Mouse (Mus musculus): ENCODE measurements around the gene Atp6v1fnb.

DNA sequence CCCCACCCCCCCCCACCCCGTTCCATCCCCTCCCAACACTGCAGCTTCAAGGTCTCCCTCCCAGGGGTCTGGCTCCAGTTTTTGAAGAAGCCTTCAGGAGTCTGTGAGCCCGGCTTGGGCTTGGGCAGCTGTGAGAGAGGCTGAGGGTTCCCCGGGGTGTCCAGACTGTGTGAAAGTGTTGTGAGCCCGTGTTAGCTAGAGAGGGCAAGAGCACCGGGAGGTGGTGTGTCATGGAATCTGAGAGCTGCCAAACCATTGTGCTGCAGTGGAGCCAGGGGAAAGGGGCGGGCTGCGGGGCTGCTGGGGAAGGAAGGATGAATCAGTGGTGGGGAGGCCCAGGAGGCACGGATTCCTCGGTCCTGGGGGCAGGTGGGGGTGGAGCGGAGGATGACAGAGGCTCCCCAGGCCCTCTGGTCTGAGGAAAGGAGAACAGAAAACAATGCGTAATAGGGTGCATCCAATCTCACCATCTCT, 34.7 kb upstream of the Atp6v1fnb start:
- TF ChIP-seq BHLHE40 (IDR thresholded peaks at IDR 0.05; ENCODE audit: borderline replicate concordance, low read depth, low read length) = no peak
- TF ChIP-seq CTCF (IDR thresholded peaks at IDR 0.05 in 2 of 3, conservative IDR thresholded peaks at IDR 0.05 in 1 of 3; ENCODE audit: control insufficient read depth in 1 of 3, insufficient read depth in 1 of 3, low read depth in 2 of 3, low read length in 3 of 3, poor library complexity in 1 of 3, severe bottlenecking in 1 of 3) = no peak
- TF ChIP-seq TCF12 (IDR thresholded peaks at IDR 0.05; ENCODE audit: low read depth, low read length) = no peak
- no peak for TF ChIP-seq NELFE (IDR thresholded peaks at IDR 0.05; ENCODE audit: low read depth, low read length)
- TF ChIP-seq TAL1 (IDR thresholded peaks at IDR 0.05; ENCODE audit: low read length) = no peak
- TF ChIP-seq ZKSCAN1 (IDR thresholded peaks at IDR 0.05; ENCODE audit: low read depth, low read length) = no peak
- no peak for TF ChIP-seq MXI1 (IDR thresholded peaks at IDR 0.05; ENCODE audit: low read depth, low read length)
- TF ChIP-seq EP300 (IDR thresholded peaks at IDR 0.05; ENCODE audit: low read depth in 1 of 2, low read length in 2 of 2) = no peak
- no peak for TF ChIP-seq UBTF (IDR thresholded peaks at IDR 0.05; ENCODE audit: borderline replicate concordance, insufficient read depth, low read depth, low read length)
- no peak for TF ChIP-seq MAX (IDR thresholded peaks at IDR 0.05; ENCODE audit: low read length)
- TF ChIP-seq SMC3 (IDR thresholded peaks at IDR 0.05; ENCODE audit: low read depth, low read length) = no peak

Measured in MEL (cell line).